Mouse (Mus musculus): ENCODE measurements around the gene Paf1.

GRCm38 (mm10) chr7:28356981-28357380, 35.8 kb upstream of the Paf1 start:
- TF ChIP-seq CTCF (IDR thresholded peaks at IDR 0.05; ENCODE audit: low read depth, low read length), result no peak
- TF ChIP-seq POLR2A (IDR thresholded peaks at IDR 0.05; ENCODE audit: extremely low read depth, insufficient read depth, low read length), result no peak
